Mouse (Mus musculus) cerebral cortex, adult 2 months (tissue): ENCODE results near the gene Slc25a18.

Experiments used
- WGBS: fragments of 180-500 bp; shearing (Covaris S2); methylation state at CpG from one replicate; pipeline ENCODE4 v1.1.7; 2018; 5-methylcytosine and 5-hydroxymethylcytosine counted together

Gene Slc25a18

DNA sequence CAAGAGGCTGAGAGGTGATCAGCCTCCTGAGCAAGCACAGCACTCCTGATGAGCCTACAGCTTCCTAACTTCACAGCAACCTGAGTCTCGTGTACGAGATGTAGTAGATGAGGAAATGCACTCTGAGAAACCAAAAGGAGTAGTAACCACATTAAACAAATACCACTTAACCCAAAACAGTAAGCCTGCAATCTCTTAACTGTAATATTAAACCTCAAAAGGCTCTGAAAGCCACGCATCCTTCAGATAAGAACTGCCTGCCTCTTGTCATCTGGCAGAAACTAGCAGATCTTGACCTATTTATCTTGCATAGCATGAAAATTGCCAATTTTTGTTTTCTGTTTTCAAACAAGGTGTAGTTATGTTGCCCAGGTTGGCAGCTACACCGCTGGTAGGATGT lies 25.5 kb downstream of the Slc25a18 start:
- 77% methylated on average over 4 of the region's 4 CpGs for WGBS

DNA sequence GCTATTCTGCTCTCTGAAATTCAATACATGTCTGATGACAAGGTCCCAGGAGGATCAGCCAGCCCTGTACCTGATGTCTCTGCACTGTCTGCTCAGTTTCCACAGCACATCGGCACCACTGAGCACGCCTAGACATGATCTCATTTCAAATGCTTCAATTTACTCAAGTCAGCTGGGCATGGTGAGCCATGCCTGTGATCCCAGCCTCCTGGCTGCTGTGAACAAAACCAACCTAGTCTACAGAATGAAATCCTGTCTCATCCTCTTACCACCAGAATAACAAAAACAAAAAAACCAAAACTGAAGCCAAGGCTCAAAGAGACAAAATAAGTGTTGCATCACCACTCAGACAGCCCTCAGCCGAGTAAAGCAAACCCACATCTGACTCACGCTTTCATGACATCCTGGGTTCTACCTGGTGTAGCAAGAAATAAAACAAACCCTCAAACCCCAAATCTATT lies 26.2 kb downstream of the Slc25a18 start:
- 53% methylated on average over 4 of the region's 4 CpGs for WGBS

DNA sequence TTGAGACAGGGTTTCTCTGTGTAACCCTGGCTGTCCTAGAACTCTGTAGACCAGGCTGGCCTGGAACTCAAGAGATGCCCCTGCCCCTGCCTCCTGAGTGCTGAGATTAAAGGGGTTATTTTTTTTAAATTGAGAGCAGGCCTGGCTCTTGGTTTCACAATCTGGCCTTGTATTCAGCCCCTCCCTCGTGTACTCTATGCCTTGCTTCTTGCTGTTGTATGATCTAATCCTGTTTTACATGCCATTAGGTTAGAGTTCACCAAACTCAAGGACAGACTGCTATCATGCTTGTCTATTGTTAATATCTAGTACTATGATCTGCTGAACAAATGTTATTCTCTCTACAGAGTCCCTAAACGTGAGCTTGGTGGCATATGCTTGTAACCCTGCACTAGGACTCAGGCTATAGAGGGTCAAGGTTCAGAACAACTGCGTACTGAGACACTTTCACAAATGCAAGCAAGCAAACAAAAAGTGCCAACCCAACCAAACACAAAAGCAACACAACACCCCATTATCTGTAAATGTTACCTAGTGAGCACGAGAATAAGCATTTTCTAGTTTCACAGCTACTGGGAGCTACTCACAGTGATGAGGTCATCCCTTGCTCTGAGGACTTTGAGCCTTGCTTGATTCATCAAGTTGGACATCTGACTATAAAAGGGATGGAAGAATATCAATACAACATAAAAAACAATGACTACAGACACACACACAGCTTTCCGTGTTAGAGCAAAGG lies 33.8 kb downstream of the Slc25a18 start:
- 79% methylated on average over 5 of the region's 5 CpGs for WGBS

DNA sequence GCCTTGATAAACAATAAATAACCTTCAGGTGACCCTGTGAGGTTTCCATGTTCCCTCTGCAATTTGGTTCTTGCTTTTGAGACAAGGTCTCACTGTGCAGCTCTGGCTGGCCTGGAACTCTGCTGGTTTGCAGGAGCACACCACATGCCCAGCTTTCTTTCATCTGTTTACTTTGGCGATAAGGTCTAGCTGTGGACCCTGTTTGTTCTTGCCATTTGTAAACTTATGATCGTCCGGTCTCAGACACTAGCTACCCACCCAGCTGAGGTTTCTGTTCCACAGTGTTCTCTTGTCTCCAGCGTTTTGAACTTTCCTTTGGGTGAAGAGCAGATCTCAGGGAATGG lies 34.3 kb downstream of the Slc25a18 start:
- 89% methylated on average over 4 of the region's 4 CpGs for WGBS

DNA sequence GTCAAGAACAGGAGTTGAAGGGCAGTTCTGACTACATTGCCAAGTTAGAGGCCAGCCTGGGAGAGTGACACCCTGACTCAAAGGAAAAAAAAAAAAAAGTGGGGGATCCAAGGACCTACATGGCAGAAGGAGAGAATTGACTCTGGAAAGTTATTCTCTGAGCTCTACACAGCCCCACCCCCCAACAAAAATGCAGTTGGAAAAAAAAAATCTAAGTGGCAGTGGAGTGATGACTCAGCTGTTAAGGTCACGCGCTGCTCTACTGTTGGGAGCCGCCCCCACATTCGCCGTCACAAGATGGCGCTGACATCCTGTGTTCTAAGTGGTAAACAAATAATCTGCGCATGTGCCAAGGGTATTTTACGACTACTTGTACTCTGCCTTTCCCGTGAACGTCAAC lies 38.6 kb downstream of the Slc25a18 start:
- WGBS = 92% methylated on average over 10 of the region's 10 CpGs

DNA sequence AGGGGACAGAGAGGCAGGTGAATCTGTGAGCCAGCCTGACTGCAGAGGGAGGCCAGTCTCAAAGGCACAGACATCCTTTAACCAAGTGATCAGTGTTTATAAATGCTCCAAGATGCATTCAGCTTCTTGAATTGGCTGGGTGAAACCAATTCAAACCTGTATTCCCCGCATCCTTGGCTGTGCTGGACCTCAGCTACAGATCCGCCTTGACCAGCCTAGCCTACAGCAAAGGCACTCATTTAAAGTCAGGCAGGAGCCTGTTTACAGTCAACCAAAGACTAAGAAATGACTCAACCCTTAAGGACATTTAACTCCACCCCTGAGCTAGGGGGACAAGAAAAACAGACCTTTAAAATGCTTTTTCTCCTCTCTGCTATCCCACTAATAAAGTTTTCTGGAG lies 45.9 kb downstream of the Slc25a18 start:
- 80% methylated on average over 2 of the region's 2 CpGs for WGBS

DNA sequence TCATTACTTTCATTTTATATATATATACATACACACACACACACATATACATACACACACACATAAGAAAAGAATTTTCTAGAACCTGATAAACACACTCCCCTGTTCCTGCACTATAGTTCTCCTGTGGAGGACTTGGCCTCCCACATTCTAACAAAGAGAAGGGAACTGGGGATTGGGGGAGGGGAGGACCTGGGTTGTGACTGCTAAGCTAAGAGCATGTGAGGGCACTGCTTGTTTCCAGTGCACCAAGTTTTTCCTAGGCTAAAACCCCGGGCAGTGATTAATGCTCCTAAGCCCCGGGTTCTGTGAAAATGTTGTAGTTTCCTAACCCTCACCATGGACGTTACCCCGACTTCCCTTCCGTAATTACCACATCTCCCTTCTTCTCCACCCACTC lies 46.8 kb downstream of the Slc25a18 start:
- 75% methylated on average over 5 of the region's 5 CpGs for WGBS

DNA sequence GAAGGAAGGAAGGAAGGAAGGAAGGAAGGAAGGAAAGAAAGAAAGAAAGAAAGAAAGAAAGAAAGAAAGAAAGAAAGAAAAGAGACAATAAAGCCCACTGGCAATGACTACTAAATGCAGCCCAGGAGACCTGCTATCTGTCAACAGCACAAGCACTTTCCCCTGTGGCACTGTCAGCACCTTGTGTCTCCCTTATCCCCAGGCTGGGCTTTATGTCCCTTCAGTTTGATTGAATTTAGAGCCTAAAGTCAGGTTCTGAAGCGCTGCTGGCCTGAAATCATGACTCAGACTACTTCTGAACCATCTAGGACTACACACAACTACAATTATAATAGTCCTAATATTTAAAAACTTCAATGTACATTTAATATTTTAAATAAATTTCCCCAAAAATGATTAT lies 47.6 kb downstream of the Slc25a18 start:
- WGBS = 88% methylated on average over 1 of the region's 1 CpGs

DNA sequence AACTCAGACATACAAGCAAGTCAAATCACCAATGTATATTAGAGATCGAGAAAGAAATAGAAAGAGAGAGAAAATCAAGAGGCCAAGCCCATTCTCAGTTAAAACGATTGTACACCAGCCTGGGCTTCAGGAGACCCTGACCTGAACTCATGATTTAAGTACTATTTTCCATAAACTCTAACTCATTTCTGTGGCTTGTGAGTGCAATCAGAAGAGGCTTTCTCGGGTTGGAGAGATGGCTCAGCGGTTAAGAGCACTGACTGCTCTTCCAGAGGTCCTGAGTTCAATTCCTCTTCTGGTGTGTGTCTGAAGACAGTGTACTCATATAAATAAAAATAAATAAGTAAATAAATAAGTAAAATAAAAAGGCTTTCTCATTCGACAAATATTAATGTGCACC lies 48.3 kb downstream of the Slc25a18 start:
- 40% methylated on average over 5 of the region's 5 CpGs for WGBS

DNA sequence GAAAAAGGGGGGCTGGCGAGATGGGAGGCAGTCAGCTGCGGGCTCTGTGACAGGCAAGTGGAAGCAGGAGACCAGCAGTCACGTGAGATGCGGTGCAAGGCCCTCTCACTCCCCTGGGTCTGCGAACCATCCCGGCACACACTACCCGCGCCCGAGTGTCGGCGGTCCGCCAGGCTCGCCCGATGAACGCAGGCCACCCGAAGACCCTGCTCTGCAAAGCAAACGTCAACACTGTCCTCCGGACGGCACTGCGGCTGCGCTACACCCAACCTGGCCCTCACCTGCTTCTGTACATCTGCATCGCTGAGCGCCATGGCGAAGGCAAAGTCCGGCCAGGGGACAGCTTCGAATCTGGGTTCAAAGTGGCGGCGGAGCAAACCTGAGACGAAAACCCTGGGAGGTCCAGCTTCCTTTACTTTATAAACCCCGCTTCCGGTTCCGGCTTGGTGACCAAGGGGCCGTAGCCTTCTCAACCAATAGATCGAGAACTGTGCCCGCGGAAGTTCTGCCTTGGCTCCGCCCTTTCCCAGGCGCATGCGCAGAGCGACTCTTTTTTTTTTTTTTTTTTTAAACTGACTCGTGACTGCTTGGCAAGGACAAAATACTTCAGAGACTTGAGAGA lies 49.0 kb downstream of the Slc25a18 start, which contains the start of gene Atp6v1e1:
Gene Atp6v1e1 (minus strand): TSS at position 487 of the 622 bp plus-strand sequence.
- WGBS = under 1% methylated on average over 41 of the region's 41 CpGs

DNA sequence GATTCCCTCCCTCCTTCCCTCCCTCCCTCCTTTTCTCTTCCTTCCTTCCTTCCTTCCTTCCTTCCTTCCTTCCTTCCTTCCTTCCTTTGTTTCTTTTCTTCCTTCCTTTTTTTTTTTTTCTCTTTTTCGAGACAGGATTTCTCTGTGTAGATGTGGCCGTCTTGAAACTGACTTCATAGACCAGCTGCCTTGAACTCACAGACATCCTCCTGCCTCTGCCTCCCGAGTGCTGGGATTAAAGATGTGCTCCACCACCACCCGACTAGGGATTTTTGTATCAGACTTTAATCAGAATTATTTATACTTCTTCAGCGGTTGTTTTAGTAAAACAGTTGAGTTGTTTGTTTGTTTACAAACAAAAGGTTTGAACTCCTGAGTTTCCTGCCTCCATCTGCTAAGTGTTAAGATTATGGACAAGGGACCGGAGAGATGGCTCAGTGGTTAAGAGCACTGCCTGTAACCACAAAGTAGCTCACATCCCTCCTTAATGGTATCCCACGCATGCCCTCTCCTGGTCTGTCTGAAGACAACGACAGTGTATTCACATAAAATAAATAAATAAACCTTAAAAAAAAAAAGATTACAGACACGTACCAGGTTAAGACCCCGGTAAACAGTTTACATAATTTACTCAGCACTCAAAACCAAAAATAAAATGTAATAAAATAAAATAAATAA lies 49.7 kb downstream of the Slc25a18 start:
- 44% methylated on average over 10 of the region's 10 CpGs for WGBS

DNA sequence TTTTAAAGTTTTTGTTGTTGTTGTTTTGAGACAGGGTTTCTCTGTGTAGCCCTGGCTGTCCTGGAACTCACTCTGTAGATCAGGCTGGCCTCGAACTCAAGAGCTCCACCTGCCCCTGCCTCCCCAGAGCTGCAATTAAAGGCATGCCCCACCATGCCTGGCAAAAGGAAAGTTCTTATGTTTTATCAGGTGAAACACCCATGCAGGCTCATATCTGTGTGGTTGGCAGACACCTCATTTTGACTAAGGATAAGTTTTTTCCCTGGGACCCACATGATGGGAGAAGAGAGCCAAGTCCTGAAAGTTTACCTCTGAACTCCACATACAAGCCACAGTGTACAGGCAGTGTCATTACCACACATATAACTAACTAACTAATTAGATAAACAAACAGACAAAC lies 56.7 kb downstream of the Slc25a18 start:
- 63% methylated on average over 1 of the region's 1 CpGs for WGBS

DNA sequence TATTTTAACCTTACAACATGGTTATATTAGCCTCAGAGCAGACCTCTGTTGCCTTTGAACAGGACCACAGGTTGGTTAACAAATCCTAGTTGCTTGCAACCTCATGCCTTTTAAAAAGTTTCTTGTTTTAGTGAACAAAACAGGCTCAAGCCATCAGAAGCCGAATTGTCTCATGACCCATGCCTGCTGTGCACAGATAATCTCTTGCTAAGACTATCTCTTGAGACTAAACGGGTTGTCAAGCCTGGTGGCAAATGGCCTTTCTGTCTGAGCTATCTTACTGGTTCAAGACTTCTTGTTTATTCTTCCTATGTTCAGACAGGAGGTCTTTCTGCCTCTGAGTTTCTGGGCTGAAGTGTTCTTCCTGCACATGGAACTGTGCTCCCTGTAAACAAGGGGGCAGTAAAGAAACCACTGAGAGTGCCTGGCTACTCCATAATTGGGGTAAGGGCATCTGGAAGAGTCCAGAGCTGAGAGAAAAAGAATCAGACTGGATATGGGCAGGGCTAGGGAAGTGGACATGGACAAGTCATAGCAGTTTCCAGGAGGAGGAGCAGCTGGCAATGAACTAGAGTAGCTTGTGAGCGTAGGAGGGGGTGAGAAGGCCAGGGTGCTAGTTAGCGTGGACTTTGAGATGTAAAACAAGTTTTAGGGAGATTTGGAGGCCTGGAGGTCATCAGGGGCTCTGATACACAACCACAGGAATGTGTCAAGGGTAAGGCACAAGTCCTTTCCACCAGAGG lies 57.7 kb downstream of the Slc25a18 start:
- WGBS = 72% methylated on average over 4 of the region's 4 CpGs

DNA sequence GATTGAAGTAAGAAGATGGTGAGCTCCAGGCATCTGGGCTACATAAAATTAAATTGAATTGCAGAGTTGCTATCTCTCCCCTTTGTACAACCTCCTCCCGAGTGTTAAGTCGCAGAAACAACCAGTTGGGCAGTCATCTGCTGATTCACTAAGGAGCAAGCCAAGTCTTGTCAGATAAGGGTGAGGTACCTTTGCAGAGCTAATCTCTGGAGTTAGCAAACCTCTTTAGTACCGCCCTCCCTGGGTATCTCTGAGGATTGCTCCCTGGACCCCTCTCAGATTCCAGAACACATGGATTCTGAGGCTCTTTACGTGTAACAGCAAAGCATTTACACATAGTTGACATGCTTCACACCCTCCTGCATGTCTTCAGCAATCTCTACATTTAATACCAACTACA lies 58.7 kb downstream of the Slc25a18 start:
- 78% methylated on average over 4 of the region's 4 CpGs for WGBS

DNA sequence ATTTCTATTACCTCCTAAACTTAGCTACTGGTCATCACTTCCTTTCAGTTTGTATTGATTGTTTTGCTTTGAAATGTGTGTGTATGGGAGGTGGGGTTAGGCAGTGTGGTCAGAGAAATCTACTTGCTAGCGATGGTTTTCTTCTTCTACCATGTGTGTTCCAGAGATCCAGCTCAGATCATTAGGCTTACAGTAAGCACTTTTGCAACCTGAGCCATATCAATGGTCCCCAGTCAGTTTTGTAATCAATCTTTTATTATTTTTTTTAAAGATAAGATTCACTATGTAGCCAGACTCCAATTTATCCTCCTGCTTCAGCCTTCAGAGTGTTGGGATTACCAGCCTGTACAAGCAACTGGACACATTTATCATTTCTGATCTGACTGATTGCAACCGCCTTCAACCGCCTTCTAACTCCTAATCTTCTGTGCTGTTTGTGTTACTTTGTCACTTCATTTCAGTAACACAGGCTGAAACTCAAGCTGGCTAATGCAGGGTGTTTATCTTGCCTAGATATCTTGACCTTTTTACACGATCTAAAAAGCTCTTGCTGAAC lies 61.5 kb downstream of the Slc25a18 start:
- 94% methylated on average over 4 of the region's 4 CpGs for WGBS

DNA sequence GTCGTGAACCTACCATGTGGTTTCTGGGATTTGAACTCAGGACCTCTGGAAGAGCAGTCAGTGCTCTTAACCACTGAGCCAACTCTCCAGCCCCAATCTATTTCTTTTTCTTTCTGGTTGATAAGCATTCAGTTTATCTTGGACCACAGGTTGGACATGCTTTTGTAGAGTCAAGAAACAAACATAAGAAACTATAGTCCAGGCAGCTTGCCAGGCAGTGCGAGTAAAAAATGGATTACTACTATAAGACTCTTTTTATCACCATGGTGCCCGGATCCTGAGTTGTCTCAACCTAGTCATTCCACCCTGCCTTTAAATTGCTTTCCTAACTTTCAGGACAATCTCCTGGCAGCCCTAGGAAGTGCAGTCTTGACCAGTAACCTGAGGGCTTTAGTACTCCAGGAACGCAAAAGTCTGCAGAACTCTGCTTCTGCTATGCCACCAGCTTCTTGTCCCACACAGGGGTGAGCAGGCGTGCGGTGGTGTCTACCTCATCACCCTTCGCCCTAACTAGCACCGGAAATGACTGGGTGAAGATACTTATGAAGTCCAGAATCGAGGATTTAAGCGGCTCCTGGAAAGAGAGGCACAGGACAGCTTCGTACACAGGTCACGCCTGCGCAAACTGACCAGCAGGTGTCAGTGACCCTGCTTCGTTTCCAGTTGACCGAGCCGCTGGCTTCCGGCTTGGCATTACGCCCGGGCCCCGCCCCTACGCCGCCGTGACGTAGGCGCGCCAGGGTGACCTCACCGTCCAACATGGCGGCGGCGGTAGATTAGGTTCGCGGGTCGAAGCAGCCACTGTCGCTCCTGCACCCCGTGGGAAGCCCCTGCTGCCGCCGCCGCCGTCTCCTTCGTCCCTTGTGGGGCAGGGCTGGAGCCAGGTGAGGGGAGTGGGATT lies 62.3 kb downstream of the Slc25a18 start, which contains the start of gene Bcl2l13:
Gene Bcl2l13 (plus strand): TSS at position 739 of the 901 bp plus-strand sequence.
- 3% methylated on average over 40 of the region's 40 CpGs for WGBS

DNA sequence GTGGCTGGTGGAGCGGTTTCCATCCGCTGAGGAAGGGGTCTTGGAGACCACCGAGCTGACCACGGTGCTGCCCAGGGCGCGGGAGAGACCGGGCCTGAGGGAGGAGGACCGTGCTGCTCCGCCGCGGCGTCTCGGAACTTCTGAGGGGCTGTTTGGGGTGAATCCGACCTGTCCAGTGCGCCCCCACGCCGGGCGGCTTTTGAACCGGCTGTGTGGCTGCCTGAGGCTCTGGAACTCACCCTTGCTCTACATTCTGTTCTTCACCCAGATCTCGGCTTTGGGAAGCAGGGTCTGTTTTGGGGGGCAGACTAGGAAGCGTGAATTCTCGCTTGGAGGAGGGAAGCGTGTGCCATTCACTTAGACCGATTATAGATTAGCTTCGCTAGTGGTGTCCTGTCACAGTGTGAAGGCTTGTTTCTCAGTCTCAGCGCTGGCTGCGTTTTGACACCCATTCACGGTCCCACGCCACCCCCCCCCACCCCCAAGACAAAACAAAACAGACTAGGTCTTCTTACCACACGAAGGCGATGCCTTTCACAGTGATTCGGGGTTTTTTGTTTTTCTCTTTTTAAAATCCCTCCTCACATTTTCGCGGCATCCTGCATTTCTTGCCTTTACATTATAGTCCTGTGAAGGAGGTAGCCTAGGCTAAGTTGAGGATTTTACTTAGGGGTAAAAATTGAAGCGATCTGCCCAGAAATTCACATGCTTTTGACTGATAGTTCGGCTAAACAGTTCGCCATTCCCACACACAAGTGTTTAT lies 63.2 kb downstream of the Slc25a18 start:
- WGBS = 2% methylated on average over 37 of the region's 37 CpGs

DNA sequence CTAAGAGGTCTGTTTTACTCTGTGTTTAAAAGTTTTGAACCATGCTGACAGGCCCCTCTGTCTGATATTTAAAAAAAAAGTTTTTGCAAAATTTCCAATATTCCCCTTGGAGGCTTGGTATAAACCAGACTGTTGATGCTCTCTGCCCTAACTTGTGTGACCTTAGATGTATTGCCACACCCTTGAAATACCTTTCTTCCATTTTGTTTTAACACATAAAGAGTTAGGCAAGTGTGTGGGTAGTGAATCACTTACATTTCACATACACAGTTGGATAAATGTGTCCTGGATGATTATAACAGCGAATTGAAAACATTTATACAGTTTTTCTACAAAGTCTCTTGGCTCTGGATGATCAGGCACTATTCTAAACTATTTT lies 63.8 kb downstream of the Slc25a18 start:
- WGBS = 51% methylated on average over 1 of the region's 1 CpGs

DNA sequence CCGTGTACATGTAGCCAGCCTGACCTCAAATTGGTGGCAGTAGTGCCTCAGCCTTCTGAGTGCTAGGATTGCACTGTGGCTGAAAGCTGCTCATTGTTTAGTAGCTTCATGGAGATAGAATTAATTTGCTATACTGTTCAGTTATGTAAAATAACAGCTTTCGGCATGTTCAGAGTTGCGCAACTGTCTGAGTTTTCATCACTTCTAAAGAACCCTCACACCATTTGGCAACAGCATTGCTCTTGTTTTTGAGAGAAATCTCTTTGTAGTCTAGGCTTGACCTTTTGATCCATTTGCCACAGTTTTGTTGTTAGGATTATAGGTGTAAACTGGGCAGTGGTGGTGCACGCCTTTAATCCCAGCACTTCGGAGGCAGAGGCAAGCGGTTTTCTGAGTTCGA lies 66.9 kb downstream of the Slc25a18 start:
- 96% methylated on average over 7 of the region's 7 CpGs for WGBS

DNA sequence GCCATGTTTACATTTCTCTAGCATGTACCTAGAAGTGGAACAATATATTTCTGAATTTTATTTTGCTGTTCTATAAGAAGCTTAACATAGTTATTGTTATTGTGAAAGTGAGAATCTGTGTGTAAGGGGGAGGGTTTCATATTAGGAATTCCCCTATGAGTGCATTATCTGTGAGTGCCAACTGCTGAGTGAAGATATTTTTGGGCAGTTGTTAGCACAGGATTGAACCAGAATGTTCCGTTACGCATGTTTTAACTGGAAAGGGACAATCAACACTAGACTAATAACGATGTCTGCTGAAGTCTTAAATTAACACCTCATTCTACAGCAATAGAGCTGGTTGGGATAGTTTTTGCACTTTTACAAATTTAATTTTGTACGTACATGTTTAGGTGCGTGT lies 68.4 kb downstream of the Slc25a18 start:
- 71% methylated on average over 5 of the region's 5 CpGs for WGBS
